Mouse (Mus musculus) frontal cortex, postnatal 14 days (tissue): ENCODE data around the gene Pold4.

Experiments used
- DNase-seq, 2 experiments: peaks; one replicate each; pipeline ENCODE4 v3.0.0; 2022; ENCODE audit warnings: low spot score in 2 of 2

Gene Pold4

GRCm38 (mm10) chr19:4231253-4232185 is at the start of gene Pold4:
Gene Pold4, plus strand, starts transcription at chr19:4231899.
- peak; percentile 95 to 96 for DNase-seq

DNA sequence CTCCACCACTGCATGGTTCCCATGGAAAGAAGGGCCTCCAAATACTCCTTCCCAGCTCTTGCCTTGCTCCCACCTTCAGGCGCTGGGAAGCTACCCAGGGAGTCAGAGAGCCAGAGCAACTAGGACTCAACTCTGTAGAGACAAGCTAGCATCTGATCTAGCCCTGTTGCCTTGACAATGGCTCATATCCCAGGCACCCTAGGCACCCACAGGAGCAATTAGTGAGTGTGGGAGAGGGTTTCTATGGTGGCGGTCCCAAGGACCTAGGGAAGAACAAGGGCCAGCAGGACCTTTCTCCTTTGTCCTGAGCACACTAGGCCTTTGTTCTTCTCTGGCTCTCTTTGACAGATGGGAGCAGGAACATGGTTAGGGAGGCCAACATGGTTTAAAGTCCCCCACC is 48.0 kb upstream of the Pold4 start:
- DNase-seq, result no peak

GRCm38 (mm10) chr19:4184976-4185975 is 46.4 kb upstream of the Pold4 start:
- DNase-seq, result no peak

DNA sequence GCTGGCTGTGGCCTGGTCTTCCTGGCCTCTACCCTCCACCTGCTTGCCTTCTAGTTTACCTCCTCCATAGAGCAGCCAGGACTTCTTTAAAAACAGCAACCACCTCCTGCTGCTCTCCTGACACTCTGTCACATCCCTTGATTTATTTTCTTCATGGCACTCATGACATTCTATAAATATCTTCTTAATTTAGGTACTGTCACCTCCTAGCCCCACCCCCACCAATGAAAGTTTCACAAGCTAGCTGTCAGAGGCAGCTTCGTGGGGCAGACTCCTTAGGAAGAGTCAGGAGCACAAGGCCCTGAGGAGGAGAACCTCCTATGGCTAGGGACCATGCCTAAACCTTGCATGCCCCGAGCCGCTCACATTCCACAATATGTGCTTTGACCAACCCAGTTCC is 44.4 kb upstream of the Pold4 start:
- DNase-seq, result no peak

GRCm38 (mm10) chr19:4189051-4189620 is 42.6 kb upstream of the Pold4 start:
- DNase-seq, result no peak

- no peak for DNase-seq
These were observed 40.8 kb upstream of the Pold4 start, which contains the start of gene Tbc1d10c for GRCm38 (mm10) chr19:4190831-4191334. Gene Tbc1d10c, minus strand, starts transcription at chr19:4191284.

GRCm38 (mm10) chr19:4191528-4192250 is 40.0 kb upstream of the Pold4 start, which contains the start of gene Ppp1ca:
Gene Ppp1ca, plus strand, starts transcription at chr19:4192065.
- peak; percentile 75 to 85 for DNase-seq

- DNase-seq, result no peak
These were observed 39.3 kb upstream of the Pold4 start for GRCm38 (mm10) chr19:4192251-4192985.

DNA sequence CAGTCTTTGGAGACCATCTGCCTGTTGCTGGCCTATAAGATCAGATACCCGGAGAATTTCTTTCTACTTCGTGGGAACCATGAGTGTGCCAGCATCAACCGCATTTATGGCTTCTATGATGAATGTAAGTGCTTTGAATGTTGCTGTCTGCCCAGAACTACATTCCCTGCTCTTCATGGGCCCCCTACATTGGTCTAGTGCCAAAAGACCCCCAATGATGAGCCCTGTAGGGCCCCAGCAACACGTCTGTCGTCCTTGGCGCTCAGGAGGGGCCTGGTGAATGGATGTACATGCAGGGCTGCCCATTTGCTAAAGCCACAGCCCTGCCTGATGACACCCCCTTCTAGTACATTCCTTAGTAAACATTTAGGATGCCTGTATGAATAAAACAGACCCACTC is 38.6 kb upstream of the Pold4 start:
- DNase-seq, result no peak

GRCm38 (mm10) chr19:4194021-4194724 is 37.5 kb upstream of the Pold4 start:
- DNase-seq, result no peak

- no peak for DNase-seq
These were observed 36.7 kb upstream of the Pold4 start for GRCm38 (mm10) chr19:4194776-4195650.

DNA sequence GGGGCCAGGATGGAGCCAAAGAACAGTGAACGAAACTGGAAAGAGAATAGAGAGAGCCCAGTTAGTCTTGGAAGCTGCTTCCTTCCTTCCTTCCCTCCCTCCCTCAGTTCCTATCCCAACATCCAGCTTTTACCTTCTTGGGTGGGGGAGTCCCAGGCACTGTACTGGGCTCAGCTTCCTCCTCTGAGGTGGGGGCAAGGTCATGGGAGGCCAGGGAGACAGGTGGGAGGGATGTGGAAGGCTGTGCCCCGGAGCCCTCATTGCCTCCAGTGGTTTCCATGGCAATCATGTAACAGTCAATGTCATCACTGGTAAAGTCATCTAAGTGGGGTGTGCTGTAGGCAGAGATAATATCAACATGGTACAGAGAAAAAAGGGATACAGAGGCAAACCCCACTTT is 35.7 kb upstream of the Pold4 start:
- DNase-seq, result no peak

- DNase-seq, result no peak
These were observed 35.2 kb upstream of the Pold4 start for GRCm38 (mm10) chr19:4196548-4196947.

DNA sequence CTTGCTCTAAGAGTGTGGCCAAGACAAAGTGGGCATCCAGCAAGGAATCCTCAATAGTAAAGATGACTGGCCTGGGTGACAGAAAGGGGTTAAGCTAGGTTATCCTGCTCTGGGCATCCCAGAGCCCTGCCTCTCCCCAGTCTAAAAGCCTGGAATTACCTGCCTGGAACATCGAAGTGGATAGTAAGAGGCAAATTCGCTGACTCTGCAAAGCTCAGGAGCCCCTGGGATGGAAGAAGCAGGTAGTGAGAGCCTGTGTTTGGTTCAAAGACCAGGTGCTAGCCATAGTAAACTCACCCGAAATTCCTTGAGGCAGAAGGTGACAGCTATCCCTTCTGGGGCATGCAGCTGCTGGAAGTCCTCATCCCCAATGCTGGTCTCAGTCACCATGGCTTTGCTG is 34.5 kb upstream of the Pold4 start:
- DNase-seq, result no peak

GRCm38 (mm10) chr19:4201291-4201909 is 30.3 kb upstream of the Pold4 start, which contains the start of gene Rad9a:
Gene Rad9a, minus strand, starts transcription at chr19:4201662.
- peak; percentile 94 to 95 for DNase-seq

DNA sequence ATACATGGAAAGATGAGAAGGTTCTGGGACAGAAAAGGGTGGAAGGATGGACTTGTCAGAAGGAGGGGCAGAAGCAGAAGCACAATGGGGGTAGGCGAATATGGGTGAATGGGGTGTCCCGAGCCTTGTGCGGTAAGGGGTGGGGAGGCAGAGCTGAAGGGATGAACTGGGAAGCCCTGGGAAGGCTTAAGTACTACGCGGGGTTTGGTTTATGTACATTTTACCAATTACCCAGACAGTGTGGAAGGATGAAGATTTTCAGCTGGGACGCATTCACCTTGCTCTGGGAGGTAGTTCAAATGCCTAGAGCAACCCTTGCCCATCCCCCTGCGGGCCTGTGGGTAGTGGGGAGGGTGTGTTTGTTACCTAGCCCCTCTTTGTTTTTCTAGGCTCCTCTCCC is 29.6 kb upstream of the Pold4 start:
- no peak for DNase-seq

DNA sequence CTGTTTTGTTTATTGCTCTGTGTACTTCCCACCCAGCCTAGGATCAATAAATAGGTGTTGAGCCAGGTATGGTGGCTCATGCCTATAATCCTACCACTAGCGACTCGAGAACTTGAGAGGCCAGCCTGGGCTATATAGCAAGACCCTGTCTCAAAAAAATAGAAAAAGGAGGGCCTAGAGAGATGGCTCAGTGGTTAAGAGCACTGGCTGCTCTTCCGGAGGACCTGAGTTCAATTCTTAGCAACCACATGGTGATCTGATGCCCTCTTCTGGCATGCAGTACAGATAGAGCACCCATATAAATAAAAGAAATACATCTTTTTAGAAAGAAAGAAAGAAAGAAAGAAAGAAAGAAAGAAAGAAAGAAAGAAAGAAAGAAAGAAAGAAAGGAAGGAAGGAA is 28.6 kb upstream of the Pold4 start:
- DNase-seq, result no peak
